Mouse (Mus musculus) CH12.LX (cell line): ENCODE measurements around the gene Fbxl15. TPM values are rescaled to one million over a fixed set of nuclear protein-coding genes. Genes with fewer than 3 reads are reported as not detected.

Experiments used
- DNase-seq: peaks from one replicate; pipeline ENCODE4 v3.0.0-alpha.2; 2013; ENCODE audit errors: extremely low read depth
- H3K27ac ChIP-seq: 2 replicates; pipeline ENCODE4 v1.5.1; 2012; ENCODE audit warnings: low read depth, mild to moderate bottlenecking, control low read depth, moderate library complexity; ENCODE audit not compliant: insufficient read depth
- H3K27me3 ChIP-seq: replicated peaks from 2 replicates; pipeline ENCODE3; 2012; ENCODE audit warnings: inconsistent platforms
- H3K36me3 ChIP-seq, 2 experiments: replicated peaks in 1 of 2; 2 replicates each; pipeline versions ENCODE3 to v1.6.1; 2012; ENCODE audit warnings: inconsistent platforms in 1 of 2, low read length in 1 of 2, mild to moderate bottlenecking in 1 of 2, mixed read lengths in 1 of 2, moderate library complexity in 1 of 2; ENCODE audit not compliant: control insufficient read depth in 1 of 2, insufficient read depth in 1 of 2
- H3K4me1 ChIP-seq, 2 experiments: 2 replicates each; pipeline ENCODE4 v1.6.1; 2012; ENCODE audit warnings: inconsistent platforms in 1 of 2, moderate library complexity in 1 of 2; ENCODE audit not compliant: insufficient read depth in 2 of 2, control insufficient read depth in 1 of 2
- H3K4me2 ChIP-seq: 2 replicates; pipeline ENCODE4 v1.6.1; 2012; ENCODE audit warnings: low read depth, mild to moderate bottlenecking, control low read depth; ENCODE audit not compliant: poor library complexity, insufficient read depth, severe bottlenecking
- H3K4me3 ChIP-seq, 3 experiments: fragments of 150-350 bp in 1 of 3; sonication (generic) in 1 of 3; replicated peaks in 1 of 3; 2 replicates each; pipeline versions ENCODE3 to v1.5.1; 2011 to 2012; ENCODE audit warnings: low read depth in 2 of 3, low read length in 2 of 3, mild to moderate bottlenecking in 2 of 3, moderate library complexity in 2 of 3, control low read depth in 1 of 3, improper control_type of control experiment in 1 of 3, inconsistent platforms in 1 of 3, mixed read lengths in 1 of 3; ENCODE audit not compliant: poor library complexity in 1 of 3
- H3K79me2 ChIP-seq: replicated peaks from 2 replicates; pipeline ENCODE4 v1.6.1; 2012; ENCODE audit warnings: mild to moderate bottlenecking, moderate library complexity; ENCODE audit not compliant: control insufficient read depth, poor library complexity, insufficient read depth, severe bottlenecking; ENCODE audit errors: extremely low read depth
- H3K9ac ChIP-seq: 2 replicates; pipeline ENCODE4 v1.6.1; 2012; ENCODE audit warnings: low read depth, mild to moderate bottlenecking, control low read depth, moderate library complexity; ENCODE audit not compliant: insufficient read depth
- H3K9me3 ChIP-seq: replicated peaks from 2 replicates; pipeline ENCODE3; 2012; ENCODE audit warnings: low read length, inconsistent platforms, mixed read lengths
- CHD1 ChIP-seq: IDR thresholded peaks from 2 replicates; pipeline ENCODE4 v1.6.1; 2012; ENCODE audit warnings: low read depth, low read length, improper control_type of control experiment, inconsistent platforms
- CHD2 ChIP-seq: IDR thresholded peaks from 2 replicates; pipeline ENCODE4 v1.6.1; 2011; ENCODE audit warnings: low read length, improper control_type of control experiment
- CTCF ChIP-seq, 2 experiments: IDR thresholded peaks in 1 of 2; conservative IDR thresholded peaks in 1 of 2; 2 replicates each; pipeline ENCODE4 v1.5.1; 2011 to 2012; ENCODE audit warnings: low read depth in 2 of 2, low read length in 2 of 2, improper control_type of control experiment in 1 of 2, inconsistent platforms in 1 of 2, mild to moderate bottlenecking in 1 of 2, moderate library complexity in 1 of 2
- ELF1 ChIP-seq: IDR thresholded peaks from 2 replicates; pipeline ENCODE4 v1.6.1; 2014; ENCODE audit warnings: low read depth, mild to moderate bottlenecking, inconsistent platforms, low read length, improper control_type of control experiment
- EP300 ChIP-seq: IDR thresholded peaks from 2 replicates; pipeline ENCODE4 v1.6.1; 2011; ENCODE audit warnings: low read length, improper control_type of control experiment
- JUN ChIP-seq: IDR thresholded peaks from 2 replicates; pipeline ENCODE4 v1.6.1; 2011; ENCODE audit warnings: low read depth, mild to moderate bottlenecking, low read length, improper control_type of control experiment, moderate library complexity; ENCODE audit not compliant: insufficient read depth
- JUND ChIP-seq: conservative IDR thresholded peaks from 2 replicates; pipeline ENCODE4 v1.6.1; 2011; ENCODE audit warnings: low read depth, low read length, improper control_type of control experiment
- MEF2A ChIP-seq: IDR thresholded peaks from 2 replicates; pipeline ENCODE4 v1.6.1; 2014; ENCODE audit warnings: low read depth, mild to moderate bottlenecking, inconsistent platforms, low read length, improper control_type of control experiment, borderline replicate concordance
- MXI1 ChIP-seq: IDR thresholded peaks from 2 replicates; pipeline ENCODE4 v1.6.1; 2011; ENCODE audit warnings: mild to moderate bottlenecking, low read depth, low read length, improper control_type of control experiment
- MYC ChIP-seq: IDR thresholded peaks from 2 replicates; pipeline ENCODE4 v1.6.1; 2011; ENCODE audit warnings: low read depth, mild to moderate bottlenecking, improper control_type of control experiment, low read length
- NELFE ChIP-seq: IDR thresholded peaks from 2 replicates; pipeline ENCODE4 v1.6.1; 2011; ENCODE audit warnings: low read depth, low read length, improper control_type of control experiment
- POLR2AphosphoS2 ChIP-seq: IDR thresholded peaks from 2 replicates; pipeline ENCODE4 v1.6.1; 2011; ENCODE audit warnings: low read depth, low read length, improper control_type of control experiment
- RAD21 ChIP-seq: IDR thresholded peaks from 2 replicates; pipeline ENCODE4 v1.6.1; 2011; ENCODE audit warnings: low read depth, mild to moderate bottlenecking, low read length, improper control_type of control experiment, moderate library complexity
- RCOR1 ChIP-seq: conservative IDR thresholded peaks from 2 replicates; pipeline ENCODE4 v1.6.1; 2012; ENCODE audit warnings: low read depth, mild to moderate bottlenecking, inconsistent platforms, low read length, improper control_type of control experiment
- SMC3 ChIP-seq: IDR thresholded peaks from 2 replicates; pipeline ENCODE4 v1.6.1; 2011; ENCODE audit warnings: low read depth, low read length, improper control_type of control experiment
- TBP ChIP-seq: conservative IDR thresholded peaks from 2 replicates; pipeline ENCODE4 v1.6.1; 2011; ENCODE audit warnings: low read depth, low read length, improper control_type of control experiment
- USF1 ChIP-seq: IDR thresholded peaks from 2 replicates; pipeline ENCODE4 v1.6.1; 2014; ENCODE audit warnings: low read depth, mild to moderate bottlenecking, inconsistent platforms, low read length, improper control_type of control experiment
- ZC3H11A ChIP-seq: IDR thresholded peaks from 2 replicates; pipeline ENCODE4 v1.6.1; 2012; ENCODE audit warnings: low read depth, mild to moderate bottlenecking, inconsistent platforms, low read length, improper control_type of control experiment
- ZNF384 ChIP-seq: IDR thresholded peaks from 2 replicates; pipeline ENCODE4 v1.6.1; 2012; ENCODE audit warnings: low read depth, low read length, improper control_type of control experiment, inconsistent platforms
- dilution Hi-C: fragments of 300-500 bp; cut with MboI; formaldehyde crosslinking; loops from 2 replicates; pipeline ENCODE4 v1.14.3; 2020; ENCODE audit warnings: low sequenced_read_pairs; ENCODE audit not compliant: extremely low pct_unique_long_range_greater_than_20kb, extremely low pct_ligation_motif_present
- in situ Hi-C: fragments of 300-500 bp; cut with MboI; formaldehyde crosslinking; loops from 3 replicates; pipeline ENCODE4 v1.14.3; 2019; ENCODE audit warnings: low sequenced_read_pairs, low pct_ligation_motif_present, low pct_unique_long_range_greater_than_20kb, mixed read lengths
- polyA plus RNA-seq: library from polyadenylated mRNA; unstranded; fragments of >175 nt; gene quantifications from 2 replicates; pipeline ENCODE4 v1.2.1, GENCODE M21; 2012; ENCODE audit warnings: low read depth; ENCODE audit not compliant: insufficient read length
- total RNA-seq, 2 experiments: library from RNA; depleted of rRNA; stranded (reverse); fragments of 300-350 nt in 1 of 2; fragments of >200 nt in 1 of 2; gene quantifications; 2 replicates each; pipeline ENCODE4 v1.2.3; 2012 to 2014

Gene Fbxl15
- total and polyA plus RNA-seq, 3 experiments, result 7.6 to 9.9 (median 9.4) TPM

DNA sequence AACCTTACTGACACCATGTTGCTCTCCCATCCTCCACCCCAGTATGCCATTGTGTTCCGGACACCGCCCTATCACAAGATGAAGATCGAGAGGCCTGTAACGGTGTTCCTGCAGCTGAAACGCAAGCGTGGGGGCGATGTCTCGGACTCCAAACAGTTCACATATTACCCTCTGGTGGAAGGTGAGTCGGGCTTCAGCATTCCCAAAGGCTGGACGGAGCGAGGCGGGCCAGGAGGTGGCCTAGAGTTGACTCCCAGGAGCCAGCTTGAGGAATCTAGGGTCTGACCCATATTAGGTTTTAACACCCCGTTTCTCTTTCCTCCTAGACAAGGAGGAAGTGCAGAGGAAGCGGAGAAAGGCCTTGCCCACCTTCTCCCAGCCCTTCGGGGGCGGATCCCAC is 19.7 kb upstream of the Fbxl15 start:
- Histone ChIP-seq H3K9me3 (no peaks in the 10 kb centered on the region), H3K27ac (no peak overlapping the region), H3K4me1 (peaks cover 6 to 31% of the 10 kb centered on the region in 2 experiments), H3K4me2 (no peak overlapping the region), H3K9ac (no peak overlapping the region), H3K4me3 (no peak overlapping the region), H3K27me3 (no peaks in the 10 kb centered on the region), H3K36me3 (peaks cover 65 to 68% of the 10 kb centered on the region in 2 experiments), H3K79me2 (peaks cover 6% of the 10 kb centered on the region)
- DNase-seq, result no peak
- in situ Hi-C loops, result no loop called here
- TF ChIP-seq POLR2AphosphoS2, result no peak
- TF ChIP-seq JUND, result no peak
- TF ChIP-seq NELFE, result no peak
- no peak for TF ChIP-seq JUN
- TF ChIP-seq ZC3H11A, result no peak
- TF ChIP-seq ELF1, result no peak
- no peak for TF ChIP-seq RCOR1
- no peak for TF ChIP-seq CHD2
- no peak for TF ChIP-seq EP300
- TF ChIP-seq SMC3, result no peak
- no peak for TF ChIP-seq CHD1
- no peak for TF ChIP-seq CTCF (conservative IDR thresholded peaks at IDR 0.05 in 1 of 2, IDR thresholded peaks at IDR 0.05 in 1 of 2; ENCODE audit: low read depth in 2 of 2, low read length in 2 of 2)
- no peak for TF ChIP-seq TBP
- dilution Hi-C loops, result no loop called here

GRCm38 (mm10) chr19:46308706-46309435 is 19.1 kb upstream of the Fbxl15 start:
- Histone ChIP-seq H3K4me3 (no peak overlapping the region), H3K79me2 (peaks cover 6% of the 10 kb centered on the region), H3K36me3 (peaks cover 70 to 73% of the 10 kb centered on the region in 2 experiments), H3K9me3 (no peaks in the 10 kb centered on the region), H3K27me3 (no peaks in the 10 kb centered on the region), H3K27ac (no peak overlapping the region), H3K4me2 (no peak overlapping the region), H3K4me1 (peaks cover 4 to 29% of the 10 kb centered on the region in 2 experiments), H3K9ac (no peak overlapping the region)
- dilution Hi-C loops (no loop called here), in situ Hi-C loops (no loop called here)
- no peak for DNase-seq
- TF ChIP-seq RAD21 (peak; percentile 14), CTCF (conservative IDR thresholded peaks at IDR 0.05 in 1 of 2, IDR thresholded peaks at IDR 0.05 in 1 of 2; ENCODE audit: low read depth in 2 of 2, low read length in 2 of 2) (peak in 1 of 2 experiments; percentile 54; a peak in 2 of 4 replicates), MEF2A (no peak), USF1 (no peak), ZC3H11A (no peak), MYC (no peak), MXI1 (no peak), SMC3 (peak; percentile 38), RCOR1 (no peak), JUND (no peak), TBP (no peak), ZNF384 (no peak)
